In the genomic region with DNA sequence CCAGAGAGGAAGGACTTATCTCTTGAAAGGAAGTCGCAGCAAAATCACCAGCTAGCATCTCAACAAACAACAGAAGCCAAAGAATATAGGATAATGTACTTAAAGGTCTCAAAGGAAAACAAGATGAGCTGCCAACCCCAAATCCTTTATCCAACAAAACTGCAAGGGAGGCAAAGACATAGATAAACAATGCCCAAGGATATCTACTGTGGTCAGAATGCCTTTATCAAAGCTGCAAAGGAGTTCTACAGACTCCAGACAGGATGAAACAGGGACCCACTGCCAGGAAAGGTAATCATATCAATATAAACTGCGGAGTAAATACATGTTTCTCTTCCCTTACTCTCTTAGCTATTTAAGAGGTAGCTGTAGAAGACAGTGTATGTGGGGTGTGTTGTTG, we compare ENCODE assay signal across 27 mouse cellular contexts. TPM values are rescaled to one million over a fixed set of nuclear protein-coding genes. Genes with fewer than 3 reads are reported as not detected.
"Had no signal": no experiment of that assay in that cellular context is flagged by ENCODE, and none has a peak within 500 bp of the region (broad histone marks: within the 10 kb centered on the region; RNA-seq: fewer than 3 reads in every experiment).

No protein-coding gene starts in this region.

- H3K27me3 ChIP-seq: embryonic facial prominence, embryonic 12.5 days; embryonic facial prominence, embryonic 13.5 days; embryonic facial prominence, embryonic 15.5 days; forebrain, embryonic 15.5 days had no signal

- H3K4me2 ChIP-seq: embryonic facial prominence, embryonic 12.5 days; embryonic facial prominence, embryonic 13.5 days; embryonic facial prominence, embryonic 15.5 days; forebrain, embryonic 12.5 days; forebrain, embryonic 13.5 days; forebrain, embryonic 15.5 days had no signal

- H3K4me1 ChIP-seq: embryonic facial prominence, embryonic 12.5 days; embryonic facial prominence, embryonic 13.5 days; embryonic facial prominence, embryonic 15.5 days had no signal

- ATAC-seq: forebrain, embryonic 13.5 days; forebrain, embryonic 14.5 days; forebrain, embryonic 15.5 days; forebrain, embryonic 16.5 days; forebrain, postnatal 0 days had no signal

- H3K9ac ChIP-seq: embryonic facial prominence, embryonic 12.5 days; embryonic facial prominence, embryonic 13.5 days; embryonic facial prominence, embryonic 15.5 days; forebrain, embryonic 12.5 days; forebrain, embryonic 13.5 days; forebrain, embryonic 15.5 days; forebrain, postnatal 0 days had no signal

- DNase-seq: cerebellum, adult 9-10 months; cerebellum, adult 9-11 months; cerebellum, postnatal 10 days; cerebellum, postnatal 14 days; cerebellum, postnatal 25 days; cerebellum, postnatal 36 days; embryo, embryonic 11 days; forebrain, postnatal 0 days; gastrocnemius, adult 2 months; gastrocnemius, postnatal 10 days; gastrocnemius, postnatal 14 days; gastrocnemius, postnatal 25 days; gastrocnemius, postnatal 36 days; heart, adult 11 months; heart, adult 18-20 months; heart, adult 2 months had no signal

- H3K27ac ChIP-seq: embryonic facial prominence, embryonic 10.5 days; embryonic facial prominence, embryonic 12.5 days; embryonic facial prominence, embryonic 13.5 days; embryonic facial prominence, embryonic 15.5 days; forebrain, embryonic 12.5 days; forebrain, embryonic 13.5 days; forebrain, embryonic 15.5 days; gastrocnemius, adult 2 months; heart, adult 2 months had no signal

- H3K36me3 ChIP-seq: embryonic facial prominence, embryonic 10.5 days; embryonic facial prominence, embryonic 12.5 days; embryonic facial prominence, embryonic 13.5 days; embryonic facial prominence, embryonic 15.5 days; forebrain, embryonic 10.5 days; forebrain, embryonic 12.5 days; forebrain, embryonic 15.5 days had no signal

- H3K4me3 ChIP-seq: embryonic facial prominence, embryonic 10.5 days; embryonic facial prominence, embryonic 12.5 days; embryonic facial prominence, embryonic 13.5 days; embryonic facial prominence, embryonic 15.5 days; erythroblast, embryonic 14.5 days; forebrain, embryonic 10.5 days; forebrain, embryonic 12.5 days; forebrain, embryonic 13.5 days; forebrain, embryonic 15.5 days; gastrocnemius, adult 2 months; heart, adult 2 months had no signal

- H3K9me3 ChIP-seq: embryonic facial prominence, embryonic 10.5 days; embryonic facial prominence, embryonic 12.5 days; embryonic facial prominence, embryonic 13.5 days; embryonic facial prominence, embryonic 15.5 days; forebrain, embryonic 10.5 days; forebrain, embryonic 12.5 days; forebrain, embryonic 13.5 days; forebrain, embryonic 15.5 days had no signal

RNA-seq across cellular contexts. Expression of gene Lonrf2, which starts 14.1 kb away (rescaled TPM):
- polyA plus RNA-seq: erythroblast, embryonic 14.5 days had no signal
